Mouse (Mus musculus) embryonic facial prominence, embryonic 14.5 days (tissue): ENCODE results near the gene Zkscan1. TPM values are rescaled to one million over a fixed set of nuclear protein-coding genes. Genes with fewer than 3 reads are reported as not detected.
"Not testable (repeated sequence)": the region's sequence is repeated elsewhere in the genome, so short reads cannot be mapped to it uniquely, and the experiment has no call there.

Experiments
- ATAC-seq: fragments of 200-750 bp; cut with Nextera tagmentation; 2 replicates; pipeline ENCODE4 v1.8.0; 2017; ENCODE audit warnings: low read depth, moderate number of reproducible peaks, moderate TSS enrichment
- DNase-seq: peaks from one replicate; pipeline ENCODE4 v3.0.0-alpha.2; 2015; ENCODE audit warnings: low spot score
- H3K27ac ChIP-seq: fragments of 300-500 bp; sonication (generic); replicated peaks from 2 replicates; pipeline ENCODE4 v1.5.1; 2014; ENCODE audit warnings: low read depth, mild to moderate bottlenecking, low read length, moderate library complexity
- H3K27me3 ChIP-seq: fragments of 300-500 bp; sonication (generic); replicated peaks from 2 replicates; pipeline ENCODE4 v1.6.1; 2014; ENCODE audit warnings: low read length; ENCODE audit not compliant: control insufficient read depth, insufficient read depth
- H3K36me3 ChIP-seq: fragments of 300-500 bp; sonication (generic); 2 replicates; pipeline ENCODE4 v1.6.1; 2014; ENCODE audit warnings: low read length, mixed read lengths; ENCODE audit not compliant: control insufficient read depth, insufficient read depth
- H3K4me1 ChIP-seq: fragments of 300-500 bp; sonication (generic); 2 replicates; pipeline ENCODE4 v1.6.1; 2014; ENCODE audit warnings: antibody characterized with exemption, low read length; ENCODE audit not compliant: control insufficient read depth, insufficient read depth
- H3K4me2 ChIP-seq: fragments of 300-500 bp; sonication (generic); 2 replicates; pipeline ENCODE4 v1.6.1; 2014; ENCODE audit warnings: low read depth, mild to moderate bottlenecking, low read length, moderate library complexity, mixed read lengths
- H3K4me3 ChIP-seq: fragments of 300-500 bp; sonication (generic); 2 replicates; pipeline ENCODE4 v1.5.1; 2014; ENCODE audit warnings: low read depth, mild to moderate bottlenecking, low read length
- H3K9ac ChIP-seq: fragments of 300-500 bp; sonication (generic); 2 replicates; pipeline ENCODE4 v1.6.1; 2014; ENCODE audit warnings: low read depth, mild to moderate bottlenecking, low read length, moderate library complexity, mixed read lengths
- H3K9me3 ChIP-seq: fragments of 300-500 bp; sonication (generic); 2 replicates; pipeline ENCODE4 v1.6.1; 2016; ENCODE audit warnings: low read length; ENCODE audit not compliant: control insufficient read depth
- WGBS: fragments of 180-500 bp; shearing (Covaris S2); extraction: QIAGEN DNeasy Blood & Tissue Kit; methylation state at CpG from one replicate; pipeline ENCODE4 v1.1.7; 2014; 5-methylcytosine and 5-hydroxymethylcytosine counted together
- polyA plus RNA-seq: library from polyadenylated mRNA; unstranded; fragments of >200 nt; fragmentation: Nextera tagmentation; extraction: Ambion mirVana; gene quantifications from 2 replicates; pipeline ENCODE4 v1.2.1, GENCODE M21; 2014

The Zkscan1 gene
- polyA plus RNA-seq: 23.5 and 25.8 TPM in 2 replicates

GRCm38 (mm10) chr5:138084996-138085395 is at the start of gene Zkscan1:
Zkscan1 (plus strand) TSS chr5:138085084.
- Histone ChIP-seq H3K9me3 (no peaks in the 10 kb centered on the region), H3K27ac (peak within 1 kb of the TSS; percentile 88), H3K9ac (peak within 1 kb of the TSS; percentile 98), H3K4me3 (peak within 1 kb of the TSS; percentile 95), H3K4me2 (peak within 1 kb of the TSS; percentile 75), H3K27me3 (no peaks in the 10 kb centered on the region), H3K36me3 (peaks cover 23% of the 10 kb centered on the region), H3K4me1 (peaks cover 8% of the 10 kb centered on the region)
- peak; percentile 98 for ATAC-seq
- peak; percentile 97 for DNase-seq
- under 1% methylated on average over 22 of the region's 27 CpGs for WGBS

- H3K36me3 ChIP-seq, ATAC-seq, H3K9me3 ChIP-seq, H3K4me3 ChIP-seq, DNase-seq, H3K27ac ChIP-seq, H3K4me1 ChIP-seq, H3K27me3 ChIP-seq, H3K4me2 ChIP-seq, H3K9ac ChIP-seq: not testable (repeated sequence)
- WGBS: no CpG with 5 or more reads among the region's 5 CpGs
Observed at GRCm38 (mm10) chr5:138052894-138053293, 32.0 kb upstream of the Zkscan1 start, which contains the start of gene Smok3c. Smok3c (plus strand) TSS chr5:138053194.

GRCm38 (mm10) chr5:138073803-138074202 is 11.1 kb upstream of the Zkscan1 start:
- Histone ChIP-seq H3K4me1 (no peaks in the 10 kb centered on the region), H3K36me3 (no peaks in the 10 kb centered on the region), H3K27ac (no peak overlapping the region), H3K9me3 (no peaks in the 10 kb centered on the region), H3K9ac (no peak overlapping the region), H3K4me3 (no peak overlapping the region), H3K27me3 (no peaks in the 10 kb centered on the region), H3K4me2 (no peak overlapping the region)
- DNase-seq (no peak), ATAC-seq (no peak)
- WGBS: 85% methylated on average over 4 of the region's 4 CpGs

DNA sequence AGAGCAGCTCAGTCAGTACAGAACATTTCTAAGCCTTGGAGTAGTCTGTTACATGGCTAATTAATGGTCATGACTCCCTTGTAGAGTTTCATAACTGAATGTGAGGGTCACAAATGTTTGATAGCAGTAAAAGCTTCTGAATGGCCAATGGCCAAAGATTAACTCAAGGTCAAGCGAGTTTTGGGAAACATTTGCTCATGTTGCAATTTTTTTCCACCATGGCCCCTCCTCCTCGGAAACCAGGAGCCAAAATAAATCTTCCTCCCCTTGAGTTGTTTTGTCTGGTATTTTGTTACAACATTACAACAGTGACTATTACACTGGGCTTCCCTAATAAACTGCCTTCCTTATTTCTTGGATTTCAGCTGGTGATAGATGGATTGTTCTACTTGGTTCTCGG is 9.2 kb upstream of the Zkscan1 start:
- no peak overlapping the region for H3K9ac ChIP-seq
- H3K27me3 ChIP-seq: no peaks in the 10 kb centered on the region
- WGBS: 66% methylated on average over 3 of the region's 3 CpGs
- DNase-seq (no peak), ATAC-seq (no peak)
- no peak overlapping the region for H3K27ac ChIP-seq
- H3K4me3 ChIP-seq: no peak overlapping the region
- no peaks in the 10 kb centered on the region for H3K4me1 ChIP-seq
- no peak overlapping the region for H3K4me2 ChIP-seq
- no peaks in the 10 kb centered on the region for H3K9me3 ChIP-seq
- no peaks in the 10 kb centered on the region for H3K36me3 ChIP-seq

DNA sequence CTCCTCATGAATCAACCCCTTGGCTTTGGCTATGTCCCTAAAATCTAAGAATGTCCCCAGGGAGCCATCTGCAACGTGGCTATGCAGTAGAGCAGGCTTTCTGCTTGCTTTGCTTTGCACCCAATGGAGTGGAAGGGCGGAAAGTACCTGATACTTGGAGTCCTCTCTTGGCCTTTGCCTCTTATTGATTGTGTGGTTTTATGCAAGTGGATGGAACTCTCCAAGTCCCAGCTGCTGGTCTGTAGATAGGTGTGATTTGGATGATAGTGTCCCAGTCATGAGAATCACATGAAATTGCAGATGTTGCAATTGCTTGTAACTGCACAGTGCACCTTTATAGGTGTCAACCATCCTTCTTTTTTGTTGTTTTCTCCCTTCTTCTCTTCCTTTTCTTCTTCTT is 8.7 kb upstream of the Zkscan1 start:
- H3K9me3 ChIP-seq: no peaks in the 10 kb centered on the region
- 57% methylated on average over 2 of the region's 2 CpGs for WGBS
- DNase-seq: no peak
- H3K4me1 ChIP-seq: no peaks in the 10 kb centered on the region
- H3K27me3 ChIP-seq: no peaks in the 10 kb centered on the region
- no peaks in the 10 kb centered on the region for H3K36me3 ChIP-seq
- H3K4me2 ChIP-seq: no peak overlapping the region
- no peak for ATAC-seq
- H3K4me3 ChIP-seq: no peak overlapping the region
- H3K27ac ChIP-seq: no peak overlapping the region
- no peak overlapping the region for H3K9ac ChIP-seq

- no peaks in the 10 kb centered on the region for H3K36me3 ChIP-seq
- no peak overlapping the region for H3K4me3 ChIP-seq
- ATAC-seq: no peak
- no peak overlapping the region for H3K27ac ChIP-seq
- no peaks in the 10 kb centered on the region for H3K9me3 ChIP-seq
- H3K4me2 ChIP-seq: no peak overlapping the region
- H3K27me3 ChIP-seq: no peaks in the 10 kb centered on the region
- no peak for DNase-seq
- 89% methylated on average over 5 of the region's 5 CpGs for WGBS
- H3K9ac ChIP-seq: no peak overlapping the region
- no peaks in the 10 kb centered on the region for H3K4me1 ChIP-seq
Observed at GRCm38 (mm10) chr5:138080456-138080855, 4.4 kb upstream of the Zkscan1 start.

DNA sequence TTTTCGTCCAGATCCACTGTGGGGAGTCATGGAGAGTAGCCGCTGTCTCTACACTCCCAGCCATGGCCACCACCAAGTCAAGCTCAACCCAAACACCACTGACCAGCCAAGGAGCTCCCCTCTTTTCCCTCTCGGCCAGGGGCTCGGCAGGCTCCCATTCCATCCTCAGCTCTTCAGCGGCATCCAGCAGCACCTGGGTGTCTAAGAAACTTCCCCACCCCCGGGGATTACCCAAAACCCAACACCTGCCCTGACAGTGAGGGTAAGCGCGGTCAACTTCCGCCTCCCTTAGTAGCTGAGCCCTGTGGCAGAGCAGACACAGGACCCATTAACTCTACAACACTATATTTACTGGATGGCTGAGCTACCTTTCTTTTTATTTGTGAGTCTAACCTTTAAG is 3.4 kb upstream of the Zkscan1 start:
- H3K27me3 ChIP-seq: no peaks in the 10 kb centered on the region
- no peak for ATAC-seq
- H3K4me1 ChIP-seq: peaks cover 4% of the 10 kb centered on the region
- no peaks in the 10 kb centered on the region for H3K9me3 ChIP-seq
- no peak for DNase-seq
- H3K9ac ChIP-seq: no peak overlapping the region
- no peak overlapping the region for H3K4me2 ChIP-seq
- WGBS: 87% methylated on average over 9 of the region's 9 CpGs
- no peak overlapping the region for H3K27ac ChIP-seq
- H3K36me3 ChIP-seq: no peaks in the 10 kb centered on the region
- H3K4me3 ChIP-seq: no peak overlapping the region

DNA sequence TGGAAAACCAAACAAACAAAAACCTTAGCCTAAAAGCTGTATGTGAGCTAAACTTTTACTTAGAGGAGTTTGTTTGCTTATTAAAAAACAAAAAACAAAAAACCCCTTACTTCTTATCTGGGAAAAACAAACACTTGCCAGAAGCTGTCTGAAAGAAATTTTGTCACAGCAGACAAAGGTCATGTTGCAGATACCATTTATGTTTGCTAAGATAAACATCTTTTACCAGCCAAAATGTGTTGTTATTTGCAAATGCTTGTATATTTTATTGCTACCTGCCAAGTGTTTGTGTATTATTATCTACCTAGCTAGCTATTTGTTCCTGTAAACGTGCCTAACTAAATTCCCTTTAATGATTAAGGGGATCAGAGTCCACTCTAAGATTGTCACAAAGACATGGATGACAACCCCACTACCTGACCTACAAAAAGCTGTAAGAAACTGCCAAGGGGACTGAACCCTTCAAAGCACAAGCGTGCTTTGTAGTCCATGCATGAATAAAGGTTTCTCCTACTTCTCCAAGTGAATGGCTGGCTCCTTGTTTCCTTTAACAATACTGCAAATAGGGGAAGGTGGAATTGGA is 1.5 kb upstream of the Zkscan1 start:
- no peaks in the 10 kb centered on the region for H3K9me3 ChIP-seq
- no peak overlapping the region for H3K4me3 ChIP-seq
- no peak overlapping the region for H3K9ac ChIP-seq
- no peak overlapping the region for H3K27ac ChIP-seq
- peaks cover 8% of the 10 kb centered on the region for H3K4me1 ChIP-seq
- H3K36me3 ChIP-seq: peaks cover 13% of the 10 kb centered on the region
- no peak overlapping the region for H3K4me2 ChIP-seq
- no peak for DNase-seq
- WGBS: 63% methylated on average over 2 of the region's 2 CpGs
- no peaks in the 10 kb centered on the region for H3K27me3 ChIP-seq
- ATAC-seq: no peak

DNA sequence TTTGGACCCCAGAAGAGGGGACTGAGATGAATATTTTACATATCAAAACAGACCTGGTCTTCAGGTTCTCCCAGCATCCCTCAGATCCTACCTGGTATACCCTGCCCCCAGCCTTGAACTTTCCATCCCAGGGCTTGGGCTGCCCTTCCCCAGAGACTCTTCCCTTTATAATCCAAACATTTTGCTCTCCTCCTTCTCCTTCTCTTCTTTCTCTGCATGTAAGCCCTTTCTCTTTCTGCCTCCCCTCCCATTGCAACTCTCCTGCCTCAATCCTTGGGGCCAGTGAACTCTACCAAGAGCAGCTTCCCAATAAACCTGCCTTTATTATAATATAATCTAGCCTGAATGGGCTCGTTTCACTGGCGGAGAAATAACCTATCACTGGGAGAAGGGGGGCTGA is 948 bp upstream of the Zkscan1 start:
- H3K4me2 ChIP-seq: no peak overlapping the region
- H3K27ac ChIP-seq: no peak overlapping the region
- H3K27me3 ChIP-seq: no peaks in the 10 kb centered on the region
- H3K9ac ChIP-seq: no peak overlapping the region
- H3K36me3 ChIP-seq: peaks cover 17% of the 10 kb centered on the region
- DNase-seq: no peak
- no peak for ATAC-seq
- H3K4me1 ChIP-seq: peaks cover 8% of the 10 kb centered on the region
- no peak overlapping the region for H3K4me3 ChIP-seq
- WGBS: 95% methylated on average over 2 of the region's 2 CpGs
- H3K9me3 ChIP-seq: no peaks in the 10 kb centered on the region
